In genomic region chr5:138084996-138085395, GRCm38 (mm10) we compare ENCODE assay signal across 8 mouse cellular contexts. TPM values are rescaled to one million over a fixed set of nuclear protein-coding genes. Genes with fewer than 3 reads are reported as not detected.
A peak's percentile ranks its signal among the peaks of the same experiment; 100 is the strongest.
DNase-seq lines count a peak whose midpoint lies in the region; ATAC-seq and TF ChIP-seq lines count a peak whose summit lies in the region.

Zkscan1 (plus strand) TSS chr5:138085084.

- peaks cover 3% of the 10 kb centered on the region; the same call in 1 of the 2 replicates for H3K4me1 ChIP-seq in heart, embryonic 12.5 days (replicated peaks)
- 0 out of 2 replicates have a peak, but pooled peaks cover 9% of the 10 kb centered on the region for H3K4me1 ChIP-seq in kidney, postnatal 0 days (replicated peaks; ENCODE audit: insufficient read depth, low read length)
- H3K4me1 ChIP-seq in liver, embryonic 11.5 days (replicated peaks; ENCODE audit: control insufficient read depth, insufficient read depth, low read length) = peaks cover 9% of the 10 kb centered on the region; the same call in 1 of the 2 replicates
- H3K4me1 ChIP-seq in stomach, embryonic 14.5 days (ENCODE audit: control insufficient read depth, insufficient read depth, low read length) = peaks cover 9% of the 10 kb centered on the region; the same call in 1 of the 2 replicates

- no peaks in the 10 kb centered on the region for H3K27me3 ChIP-seq in heart, embryonic 12.5 days (replicated peaks)
- no peaks in the 10 kb centered on the region for H3K27me3 ChIP-seq in kidney, postnatal 0 days (ENCODE audit: insufficient read depth, low read length)
- no peaks in the 10 kb centered on the region for H3K27me3 ChIP-seq in liver, embryonic 11.5 days (replicated peaks; ENCODE audit: control insufficient read depth, insufficient read depth, low read length)
- H3K27me3 ChIP-seq in stomach, embryonic 14.5 days (ENCODE audit: control insufficient read depth, insufficient read depth, low read length) = no peaks in the 10 kb centered on the region

- H3K4me2 ChIP-seq in heart, embryonic 12.5 days = peak within 1 kb of the TSS; percentile 94
- peak within 1 kb of the TSS; percentile 68 for H3K4me2 ChIP-seq in kidney, postnatal 0 days (ENCODE audit: low read length)
- peak within 1 kb of the TSS; percentile 87 for H3K4me2 ChIP-seq in liver, embryonic 11.5 days
- H3K4me2 ChIP-seq in stomach, embryonic 14.5 days (replicated peaks; ENCODE audit: low read depth, low read length) = peak within 1 kb of the TSS; percentile 47

- peak; percentile 92 for DNase-seq in CD4-positive helper T cell, adult 2 months (ENCODE audit: low read depth, low spot score)
- DNase-seq in brain, embryonic 18.5 days (ENCODE audit: low read depth, low spot score) = peak; percentile 84
- peak; percentile 96 for DNase-seq in kidney, postnatal 0 days (ENCODE audit: low spot score)
- DNase-seq in liver, embryonic 11.5 days (ENCODE audit: low spot score) = peak; percentile 75
- DNase-seq in naive thymus-derived CD4-positive, alpha-beta T cell, adult 2 months (ENCODE audit: low read depth) = peak; percentile 89

- H3K36me3 ChIP-seq in heart, embryonic 12.5 days = peaks cover 12% of the 10 kb centered on the region
- H3K36me3 ChIP-seq in kidney, postnatal 0 days (ENCODE audit: insufficient read depth, low read length) = no peaks in the 10 kb centered on the region
- H3K36me3 ChIP-seq in liver, embryonic 11.5 days (ENCODE audit: control insufficient read depth, insufficient read depth, low read length) = no peaks in the 10 kb centered on the region; the same call in 1 of the 2 replicates
- H3K36me3 ChIP-seq in stomach, embryonic 14.5 days (ENCODE audit: control insufficient read depth, insufficient read depth, low read length) = no peaks in the 10 kb centered on the region

- no peaks in the 10 kb centered on the region for H3K9me3 ChIP-seq in heart, embryonic 12.5 days (replicated peaks)
- no peaks in the 10 kb centered on the region; the same call in 1 of the 2 replicates for H3K9me3 ChIP-seq in kidney, postnatal 0 days (replicated peaks; ENCODE audit: low read length)
- H3K9me3 ChIP-seq in liver, embryonic 11.5 days (ENCODE audit: control insufficient read depth, low read length) = no peaks in the 10 kb centered on the region
- H3K9me3 ChIP-seq in stomach, embryonic 14.5 days (ENCODE audit: control insufficient read depth, low read depth, low read length) = no peaks in the 10 kb centered on the region

- no peak for TF ChIP-seq CTCF in kidney, postnatal 0 days (IDR thresholded peaks at IDR 0.05; ENCODE audit: low read depth)

- H3K27ac ChIP-seq in heart, embryonic 12.5 days (ENCODE audit: poor library complexity, severe bottlenecking) = peak within 1 kb of the TSS; percentile 88
- peak within 1 kb of the TSS; percentile 88 for H3K27ac ChIP-seq in kidney, postnatal 0 days
- peak within 1 kb of the TSS; percentile 85 for H3K27ac ChIP-seq in liver, embryonic 11.5 days (ENCODE audit: low read depth, low read length)
- H3K27ac ChIP-seq in stomach, embryonic 14.5 days (ENCODE audit: low read length) = peak within 1 kb of the TSS; percentile 82

- peak; percentile 96 for ATAC-seq in erythroid progenitor cell, adult 5-6 weeks (replicated peaks; ENCODE audit: low FRiP score, poor library complexity, severe bottlenecking)
- ATAC-seq in heart, embryonic 12.5 days (ENCODE audit: insufficient number of reproducible peaks, low FRiP score) = peak; percentile 93
- ATAC-seq in kidney, postnatal 0 days (replicated peaks; ENCODE audit: low FRiP score, low read depth) = peak; percentile 86
- peak; percentile 95 for ATAC-seq in liver, embryonic 11.5 days (replicated peaks; ENCODE audit: low FRiP score)
- ATAC-seq in stomach, embryonic 14.5 days (ENCODE audit: insufficient number of reproducible peaks, insufficient read depth, low FRiP score, low read depth) = peak; percentile 93

- peak within 1 kb of the TSS; percentile 97 for H3K4me3 ChIP-seq in heart, embryonic 12.5 days
- H3K4me3 ChIP-seq in kidney, postnatal 0 days (replicated peaks; ENCODE audit: low read depth, low read length) = peak within 1 kb of the TSS; percentile 94
- peak within 1 kb of the TSS; percentile 95 for H3K4me3 ChIP-seq in liver, embryonic 11.5 days (ENCODE audit: low read depth, low read length)
- H3K4me3 ChIP-seq in stomach, embryonic 14.5 days (ENCODE audit: low read depth, low read length) = peak within 1 kb of the TSS; percentile 80

- peak within 1 kb of the TSS; percentile 100 for H3K9ac ChIP-seq in heart, embryonic 12.5 days
- peak within 1 kb of the TSS; percentile 95 for H3K9ac ChIP-seq in kidney, postnatal 0 days (ENCODE audit: low read depth, low read length)
- H3K9ac ChIP-seq in liver, embryonic 11.5 days (ENCODE audit: low read depth, low read length) = peak within 1 kb of the TSS; percentile 98
- peak within 1 kb of the TSS; percentile 87 for H3K9ac ChIP-seq in stomach, embryonic 14.5 days (replicated peaks; ENCODE audit: low read depth, low read length)

- 0% methylated on average over 27 of the region's 27 CpGs for WGBS in heart, embryonic 12.5 days
- 0% methylated on average over 27 of the region's 27 CpGs for WGBS in kidney, postnatal 0 days
- under 1% methylated on average over 27 of the region's 27 CpGs for WGBS in liver, embryonic 11.5 days
- WGBS in stomach, embryonic 14.5 days = under 1% methylated on average over 27 of the region's 27 CpGs

RNA-seq across cellular contexts. Expression of gene Zkscan1, which starts in this region (rescaled TPM):
- 12.6 and 20.5 TPM in 2 replicates for total RNA-seq in erythroid progenitor cell, adult 5-6 weeks (2015; ENCODE audit: low replicate concordance)
- 14.4 and 16.7 TPM in 2 replicates for total RNA-seq in erythroid progenitor cell, adult 5-6 weeks (2017; ENCODE audit: low replicate concordance)
- 15.7 and 15.9 TPM in 2 replicates for polyA plus RNA-seq in heart, embryonic 12.5 days (2016; fragmentation: Nextera tagmentation; extraction: Ambion mirVana)
- polyA plus RNA-seq in kidney, postnatal 0 days (2015; fragmentation: Nextera tagmentation; extraction: Ambion mirVana) = 17.2 and 17.8 TPM in 2 replicates
- 15.8 and 18.0 TPM in 2 replicates for polyA plus RNA-seq in liver, embryonic 11.5 days (2014; fragmentation: Nextera tagmentation; extraction: Ambion mirVana)
- 27.7 and 28.0 TPM in 2 replicates for polyA plus RNA-seq in stomach, embryonic 14.5 days (2014; fragmentation: Nextera tagmentation; extraction: Ambion mirVana)

Comparison
In these comparisons a context has a peak if more than half of its experiments do, and no peak if none do; other contexts are left out.
1. Peak in every context shown above with its lines: DNase-seq, ATAC-seq, H3K4me3 ChIP-seq and H3K27ac ChIP-seq.